Mouse (Mus musculus) lung, postnatal 0 days (tissue): ENCODE results near the gene Pigl.

ENCODE experiments used
- CTCF ChIP-seq: IDR thresholded peaks from 2 replicates; pipeline ENCODE4 v1.5.1; 2016; ENCODE audit warnings: antibody characterized with exemption, mild to moderate bottlenecking
- EP300 ChIP-seq: IDR thresholded peaks from 2 replicates; pipeline ENCODE4 v1.6.1; 2016; ENCODE audit warnings: antibody characterized with exemption, mild to moderate bottlenecking, control low read depth

- TF ChIP-seq CTCF (no peak), EP300 (no peak)
These were observed 8.3 kb downstream of the Pigl start for GRCm38 (mm10) chr11:62466546-62466945.
